Mouse (Mus musculus): ENCODE data around the gene Icam5. TPM values are rescaled to one million over a fixed set of nuclear protein-coding genes. Genes with fewer than 3 reads are reported as not detected.

Gene Icam5
- total and polyA plus RNA-seq, 3 experiments = 0.08 TPM; not detected in 2

- H3K4me1 ChIP-seq (ENCODE audit: control insufficient read depth, insufficient read depth, low read length) = peaks cover 3% of the 10 kb centered on the region
- H3K27ac ChIP-seq = 0 out of 2 replicates have a peak within 1 kb of the TSS, but pooled peaks have one; percentile 0
- intact Hi-C loops (cut with DNase I) = loop anchor here (1.0 to 5.0 kb wide), 6 partner anchors 15 to 127 kb away; partner anchors contain the start of genes Fdx1l, Gm38431, Gm49373 and Icam1
- WGBS = 3% methylated on average over 37 of the region's 37 CpGs
- peak within 1 kb of the TSS; percentile 45 for H3K4me3 ChIP-seq
- no peaks in the 10 kb centered on the region for H3K79me2 ChIP-seq (replicated peaks; ENCODE audit: control insufficient read depth, insufficient read depth, low read length)
- no peaks in the 10 kb centered on the region for H3K36me3 ChIP-seq (ENCODE audit: control insufficient read depth, insufficient read depth, low read length)
- peak; percentile 98; the same call in 1 of the 2 replicates for TF ChIP-seq CTCF (IDR thresholded peaks at IDR 0.05)
- TF ChIP-seq POLR2A (IDR thresholded peaks at IDR 0.05; ENCODE audit: insufficient read depth, low read depth, low read length) = no peak
- TF ChIP-seq EP300 (IDR thresholded peaks at IDR 0.05; ENCODE audit: insufficient read depth, low read depth, low read length) = 0 out of 2 replicates have a peak, but pooled peaks have one; percentile 36
- peaks cover 1% of the 10 kb centered on the region for H3K27me3 ChIP-seq (ENCODE audit: control insufficient read depth, insufficient read depth, low read length)
- peak within 1 kb of the TSS; percentile 71 for H3K9ac ChIP-seq (ENCODE audit: low read depth, low read length)
- DNase-seq = peak; percentile 85 to 89
Observed at GRCm38 (mm10) chr9:21029291-21030054, 2.4 kb upstream of the Icam5 start, which contains the start of gene Icam4. Icam4 (plus strand) TSS chr9:21029373.

DNA sequence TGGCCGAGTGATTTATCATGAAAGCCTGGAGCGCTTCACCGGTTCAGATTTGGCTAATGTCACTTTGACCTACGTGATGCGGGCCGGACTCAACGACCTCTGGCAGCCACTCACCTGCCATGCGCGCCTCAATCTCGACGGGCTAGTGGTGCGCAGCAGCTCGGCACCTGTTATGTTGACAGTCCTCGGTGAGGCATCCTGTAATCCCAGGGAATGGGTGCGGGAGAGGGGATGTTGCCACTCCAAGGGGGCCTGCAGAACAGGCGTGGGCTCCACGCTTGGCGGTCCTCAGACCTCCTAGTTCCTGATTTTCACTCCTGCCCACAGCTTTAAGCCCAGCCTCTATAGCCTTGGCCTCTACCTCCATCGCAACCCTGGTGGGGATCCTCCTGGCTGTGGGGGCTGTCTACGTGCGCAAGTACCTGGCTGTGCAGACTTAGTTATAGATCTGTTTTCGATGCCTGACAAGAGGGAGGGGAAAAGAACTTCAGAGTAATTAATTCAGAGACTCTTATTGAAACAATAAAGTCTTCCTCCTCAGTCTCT is 1.7 kb upstream of the Icam5 start:
- Histone ChIP-seq H3K27ac (peak overlapping the region; percentile 32; the same call in 1 of the 2 replicates), H3K4me1 (ENCODE audit: control insufficient read depth, insufficient read depth, low read length) (peaks cover 3% of the 10 kb centered on the region), H3K27me3 (ENCODE audit: control insufficient read depth, insufficient read depth, low read length) (peaks cover 3% of the 10 kb centered on the region), H3K79me2 (replicated peaks; ENCODE audit: control insufficient read depth, insufficient read depth, low read length) (no peaks in the 10 kb centered on the region), H3K36me3 (ENCODE audit: control insufficient read depth, insufficient read depth, low read length) (no peaks in the 10 kb centered on the region), H3K4me3 (peak overlapping the region; percentile 45), H3K9ac (ENCODE audit: low read depth, low read length) (no peak overlapping the region)
- TF ChIP-seq POLR2A (IDR thresholded peaks at IDR 0.05; ENCODE audit: insufficient read depth, low read depth, low read length) (no peak), EP300 (IDR thresholded peaks at IDR 0.05; ENCODE audit: insufficient read depth, low read depth, low read length) (no peak), CTCF (IDR thresholded peaks at IDR 0.05) (no peak)
- no peak for DNase-seq
- WGBS = 31% methylated on average over 22 of the region's 22 CpGs
- intact Hi-C loops (cut with DNase I) = loop anchor here (1.0 to 5.0 kb wide), 3 partner anchors 42 to 106 kb away; partner anchors contain the start of genes Fdx1l, Gm38431, Gm49373 and Raver1

GRCm38 (mm10) chr9:21030781-21031250 is 1.1 kb upstream of the Icam5 start:
- Histone ChIP-seq H3K4me1 (ENCODE audit: control insufficient read depth, insufficient read depth, low read length) (peaks cover 3% of the 10 kb centered on the region), H3K4me3 (peak overlapping the region; percentile 69), H3K79me2 (replicated peaks; ENCODE audit: control insufficient read depth, insufficient read depth, low read length) (no peaks in the 10 kb centered on the region), H3K27me3 (ENCODE audit: control insufficient read depth, insufficient read depth, low read length) (peaks cover 6% of the 10 kb centered on the region), H3K27ac (peak overlapping the region; percentile 47; the same call in 1 of the 2 replicates), H3K9ac (ENCODE audit: low read depth, low read length) (peak overlapping the region; percentile 10), H3K36me3 (ENCODE audit: control insufficient read depth, insufficient read depth, low read length) (no peaks in the 10 kb centered on the region)
- TF ChIP-seq POLR2A (IDR thresholded peaks at IDR 0.05; ENCODE audit: insufficient read depth, low read depth, low read length) (no peak; the same call in 1 of the 2 replicates), CTCF (IDR thresholded peaks at IDR 0.05) (peak; percentile 71), EP300 (IDR thresholded peaks at IDR 0.05; ENCODE audit: insufficient read depth, low read depth, low read length) (no peak)
- WGBS = under 1% methylated on average over 13 of the region's 13 CpGs
- intact Hi-C loops (cut with DNase I) = loop anchor here (1.0 to 5.0 kb wide), 3 partner anchors 41 to 105 kb away; partner anchors contain the start of genes Fdx1l, Gm38431, Gm49373 and Raver1
- DNase-seq = peak; percentile 82 to 90

- H3K36me3 ChIP-seq (ENCODE audit: control insufficient read depth, insufficient read depth, low read length) = no peaks in the 10 kb centered on the region
- H3K79me2 ChIP-seq (replicated peaks; ENCODE audit: control insufficient read depth, insufficient read depth, low read length) = no peaks in the 10 kb centered on the region
- H3K27ac ChIP-seq = peak overlapping the region; percentile 47; the same call in 1 of the 2 replicates
- TF ChIP-seq EP300 (IDR thresholded peaks at IDR 0.05; ENCODE audit: insufficient read depth, low read depth, low read length) (no peak), CTCF (IDR thresholded peaks at IDR 0.05) (no peak), POLR2A (IDR thresholded peaks at IDR 0.05; ENCODE audit: insufficient read depth, low read depth, low read length) (no peak; the same call in 1 of the 2 replicates)
- H3K4me1 ChIP-seq (ENCODE audit: control insufficient read depth, insufficient read depth, low read length) = peaks cover 3% of the 10 kb centered on the region
- peak overlapping the region; percentile 10 for H3K9ac ChIP-seq (ENCODE audit: low read depth, low read length)
- DNase-seq = peak; percentile 74 to 80
- H3K27me3 ChIP-seq (ENCODE audit: control insufficient read depth, insufficient read depth, low read length) = peaks cover 8% of the 10 kb centered on the region
- under 1% methylated on average over 36 of the region's 36 CpGs for WGBS
- H3K4me3 ChIP-seq = peak overlapping the region; percentile 69
- intact Hi-C loops (cut with DNase I) = loop anchor here (5.0 kb wide), 2 partner anchors 41 to 61 kb away; partner anchors contain the start of genes Fdx1l, Gm38431, Gm49373 and Raver1
Observed at GRCm38 (mm10) chr9:21031251-21031895, 500 bp upstream of the Icam5 start.

DNA sequence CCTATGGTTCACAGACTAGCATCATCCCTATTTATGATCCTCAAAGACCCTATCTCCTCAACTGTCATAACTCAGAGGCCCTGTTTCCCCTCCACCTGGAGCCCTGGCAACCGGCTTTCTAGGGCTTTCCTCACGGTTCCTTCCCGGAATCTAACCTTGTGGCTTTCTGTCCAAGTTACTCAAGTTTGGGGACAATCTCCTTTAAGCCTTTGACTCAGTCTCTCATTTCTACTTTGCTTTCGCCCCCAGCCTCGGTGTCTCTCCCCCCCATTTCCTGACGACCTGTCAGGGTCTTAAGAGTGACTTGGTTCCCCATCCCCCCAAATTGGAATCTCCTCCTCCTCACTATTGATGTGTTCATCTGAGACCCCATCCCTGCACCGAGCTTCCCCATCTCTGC is 618 bp downstream of the Icam5 start:
- no peak for TF ChIP-seq POLR2A (IDR thresholded peaks at IDR 0.05; ENCODE audit: insufficient read depth, low read depth, low read length)
- TF ChIP-seq EP300 (IDR thresholded peaks at IDR 0.05; ENCODE audit: insufficient read depth, low read depth, low read length) = no peak
- no peak for TF ChIP-seq CTCF (IDR thresholded peaks at IDR 0.05)
- no peak overlapping the region for H3K27ac ChIP-seq
- intact Hi-C loops (cut with DNase I) = loop anchor here (5.0 kb wide), 2 partner anchors 40 to 60 kb away; partner anchors contain the start of genes Fdx1l, Gm38431, Gm49373 and Raver1
- H3K36me3 ChIP-seq (ENCODE audit: control insufficient read depth, insufficient read depth, low read length) = no peaks in the 10 kb centered on the region
- H3K4me3 ChIP-seq = peak overlapping the region; percentile 73
- no peak overlapping the region for H3K9ac ChIP-seq (ENCODE audit: low read depth, low read length)
- DNase-seq = no peak
- WGBS = 4% methylated on average over 7 of the region's 7 CpGs
- no peaks in the 10 kb centered on the region for H3K79me2 ChIP-seq (replicated peaks; ENCODE audit: control insufficient read depth, insufficient read depth, low read length)
- H3K27me3 ChIP-seq (ENCODE audit: control insufficient read depth, insufficient read depth, low read length) = peaks cover 11% of the 10 kb centered on the region
- peaks cover 3% of the 10 kb centered on the region for H3K4me1 ChIP-seq (ENCODE audit: control insufficient read depth, insufficient read depth, low read length)

Measured in heart, adult 2 months (tissue).